Mouse (Mus musculus) B cell, adult 2 months (primary cell): Measurements from ENCODE around the gene Dusp12.

Experiments used
- DNase-seq, 2 experiments: peaks; one replicate each; pipeline ENCODE4 v3.0.0; 2022

Gene Dusp12

GRCm38 (mm10) chr1:170884978-170885561 lies at the start of gene Dusp12, which contains the start of gene Gm26620:
Gene Dusp12, minus strand, starts transcription at chr1:170885540.
Gene Gm26620, plus strand, starts transcription at chr1:170885065.
- DNase-seq: peak; percentile 88

GRCm38 (mm10) chr1:170934383-170934782 lies 49.0 kb upstream of the Dusp12 start:
- peak; percentile 67 to 68 for DNase-seq

GRCm38 (mm10) chr1:170933940-170934339 lies 48.6 kb upstream of the Dusp12 start:
- DNase-seq: no peak

GRCm38 (mm10) chr1:170933386-170933920 lies 48.1 kb upstream of the Dusp12 start:
- peak in 1 of 2 experiments; percentile 16 for DNase-seq

GRCm38 (mm10) chr1:170932043-170932442 lies 46.7 kb upstream of the Dusp12 start:
- DNase-seq: peak in 1 of 2 experiments; percentile 37

GRCm38 (mm10) chr1:170929245-170929644 lies 43.9 kb upstream of the Dusp12 start:
- DNase-seq: no peak

- peak; percentile 66 to 68 for DNase-seq
Measured at GRCm38 (mm10) chr1:170928467-170928866, 43.1 kb upstream of the Dusp12 start.

GRCm38 (mm10) chr1:170927378-170927777 lies 42.0 kb upstream of the Dusp12 start, which contains the start of gene Fcrla:
Gene Fcrla, minus strand, starts transcription at chr1:170927583.
- DNase-seq: peak; percentile 64 to 65

- peak; percentile 53 to 55 for DNase-seq
Measured at GRCm38 (mm10) chr1:170926941-170927340, 41.6 kb upstream of the Dusp12 start.

GRCm38 (mm10) chr1:170924485-170924884 lies 39.1 kb upstream of the Dusp12 start:
- DNase-seq: peak; percentile 67 to 73

- no peak for DNase-seq
Measured at GRCm38 (mm10) chr1:170919308-170919707, 34.0 kb upstream of the Dusp12 start.

GRCm38 (mm10) chr1:170915657-170916056 lies 30.3 kb upstream of the Dusp12 start:
- DNase-seq: no peak

- DNase-seq: no peak
Measured at GRCm38 (mm10) chr1:170912891-170913615, 27.7 kb upstream of the Dusp12 start, which contains the start of gene Fcrlb. Gene Fcrlb, minus strand, starts transcription at chr1:170912941.

- no peak for DNase-seq
Measured at GRCm38 (mm10) chr1:170911907-170912660, 26.7 kb upstream of the Dusp12 start.

- peak; percentile 33 to 34 for DNase-seq
Measured at GRCm38 (mm10) chr1:170908341-170908740, 23.0 kb upstream of the Dusp12 start.

GRCm38 (mm10) chr1:170907456-170908191 lies 22.3 kb upstream of the Dusp12 start:
- peak; percentile 55 to 66 for DNase-seq

GRCm38 (mm10) chr1:170907111-170907455 lies 21.7 kb upstream of the Dusp12 start:
- no peak for DNase-seq

GRCm38 (mm10) chr1:170903485-170903884 lies 18.1 kb upstream of the Dusp12 start:
- DNase-seq: no peak

- DNase-seq: peak; percentile 95
Measured at GRCm38 (mm10) chr1:170901536-170902238, 16.3 kb upstream of the Dusp12 start.

- peak; percentile 81 to 82 for DNase-seq
Measured at GRCm38 (mm10) chr1:170900799-170901467, 15.6 kb upstream of the Dusp12 start.

- peak; percentile 26 to 38 for DNase-seq
Measured at GRCm38 (mm10) chr1:170898413-170899075, 13.2 kb upstream of the Dusp12 start.
